8 mouse cellular contexts compared by ENCODE assay signal in genomic region chr17:24886932-24887271, GRCm38 (mm10). TPM values are rescaled to one million over a fixed set of nuclear protein-coding genes. Genes with fewer than 3 reads are reported as not detected.
DNase-seq lines count a peak whose midpoint lies in the region; ATAC-seq lines count a peak whose summit lies in the region.

No protein-coding gene starts in this region.

- ATAC-seq in kidney, embryonic 14.5 days (ENCODE audit: low FRiP score, low TSS enrichment): no peak
- ATAC-seq in hindbrain, embryonic 13.5 days (ENCODE audit: low FRiP score): peak; percentile 62
- peak; percentile 29; the same call in 1 of the 2 replicates for ATAC-seq in midbrain, embryonic 14.5 days (ENCODE audit: low FRiP score, low TSS enrichment)

- H3K27ac ChIP-seq in kidney, embryonic 14.5 days (ENCODE audit: low read depth, low read length): peak overlapping the region; percentile 56
- peak overlapping the region; percentile 75 for H3K27ac ChIP-seq in brown adipose tissue, adult 24 weeks (replicated peaks; ENCODE audit: low read depth, low read length)
- peak overlapping the region; percentile 85 for H3K27ac ChIP-seq in hindbrain, embryonic 13.5 days
- peak overlapping the region; percentile 70 for H3K27ac ChIP-seq in midbrain, embryonic 14.5 days (replicated peaks; ENCODE audit: low read depth, low read length)

- H3K4me2 ChIP-seq in kidney, embryonic 14.5 days (replicated peaks; ENCODE audit: low read depth, low read length): peak overlapping the region; percentile 92
- H3K4me2 ChIP-seq in hindbrain, embryonic 13.5 days: peak overlapping the region; percentile 87
- H3K4me2 ChIP-seq in midbrain, embryonic 14.5 days (ENCODE audit: low read length): peak overlapping the region; percentile 80

- WGBS in kidney, embryonic 14.5 days: 2% methylated on average over 18 of the region's 18 CpGs
- WGBS in hindbrain, embryonic 13.5 days: under 1% methylated on average over 18 of the region's 18 CpGs
- WGBS in midbrain, embryonic 14.5 days: 1% methylated on average over 18 of the region's 18 CpGs

- H3K4me1 ChIP-seq in kidney, embryonic 14.5 days (ENCODE audit: control insufficient read depth, insufficient read depth, low read length): peaks cover 18% of the 10 kb centered on the region
- H3K4me1 ChIP-seq in brown adipose tissue, adult 24 weeks (ENCODE audit: control insufficient read depth, insufficient read depth, insufficient read length, low read length): peaks cover 10% of the 10 kb centered on the region
- H3K4me1 ChIP-seq in hindbrain, embryonic 13.5 days (replicated peaks): peaks cover 39% of the 10 kb centered on the region
- H3K4me1 ChIP-seq in midbrain, embryonic 14.5 days (ENCODE audit: control insufficient read depth, insufficient read depth, low read length): peaks cover 19% of the 10 kb centered on the region

- no peak for DNase-seq in kidney, adult 9 months
- no peak for DNase-seq in midbrain, embryonic 14.5 days
- DNase-seq in right cerebral cortex, adult 18-20 months: no peak
- no peak for DNase-seq in layer of hippocampus, postnatal 36 days
- DNase-seq in retina, postnatal 1 day: no peak

- H3K36me3 ChIP-seq in kidney, embryonic 14.5 days (ENCODE audit: control insufficient read depth, insufficient read depth, low read length): peaks cover 42% of the 10 kb centered on the region
- peaks cover 58% of the 10 kb centered on the region for H3K36me3 ChIP-seq in hindbrain, embryonic 13.5 days
- H3K36me3 ChIP-seq in midbrain, embryonic 14.5 days (ENCODE audit: control insufficient read depth, insufficient read depth, low read length): peaks cover 56% of the 10 kb centered on the region

- no peaks in the 10 kb centered on the region for H3K9me3 ChIP-seq in kidney, embryonic 14.5 days (ENCODE audit: control insufficient read depth, low read length)
- no peaks in the 10 kb centered on the region for H3K9me3 ChIP-seq in hindbrain, embryonic 13.5 days
- no peaks in the 10 kb centered on the region for H3K9me3 ChIP-seq in midbrain, embryonic 14.5 days (ENCODE audit: control insufficient read depth, low read length)

- H3K27me3 ChIP-seq in kidney, embryonic 14.5 days (ENCODE audit: control insufficient read depth, insufficient read depth, low read length): no peaks in the 10 kb centered on the region
- no peaks in the 10 kb centered on the region for H3K27me3 ChIP-seq in hindbrain, embryonic 13.5 days
- H3K27me3 ChIP-seq in midbrain, embryonic 14.5 days (ENCODE audit: control insufficient read depth, insufficient read depth, low read length): no peaks in the 10 kb centered on the region

- H3K9ac ChIP-seq in kidney, embryonic 14.5 days (ENCODE audit: low read depth, low read length): peak overlapping the region; percentile 87
- H3K9ac ChIP-seq in hindbrain, embryonic 13.5 days: peak overlapping the region; percentile 94
- H3K9ac ChIP-seq in midbrain, embryonic 14.5 days (replicated peaks; ENCODE audit: low read length): peak overlapping the region; percentile 80

- H3K4me3 ChIP-seq in kidney, embryonic 14.5 days (ENCODE audit: low read length): peak overlapping the region; percentile 74
- H3K4me3 ChIP-seq in brown adipose tissue, adult 24 weeks (ENCODE audit: insufficient read depth, low read depth, low read length): peak overlapping the region; percentile 70
- peak overlapping the region; percentile 92 for H3K4me3 ChIP-seq in hindbrain, embryonic 13.5 days
- H3K4me3 ChIP-seq in midbrain, embryonic 14.5 days (replicated peaks; ENCODE audit: low read depth, low read length): peak overlapping the region; percentile 88

RNA-seq across cellular contexts. Expression of gene Spsb3, which starts 0.5 kb away (rescaled TPM):
- polyA plus RNA-seq in kidney, embryonic 14.5 days (2014; fragmentation: Nextera tagmentation; extraction: Ambion mirVana): 32.1 and 36.8 TPM in 2 replicates
- polyA plus RNA-seq in brown adipose tissue, adult 24 weeks (2012; ENCODE audit: insufficient read depth, insufficient read length, missing spikeins): 25.6 and 29.9 TPM in 2 replicates
- polyA plus RNA-seq in hindbrain, embryonic 13.5 days (2015; fragmentation: Nextera tagmentation; extraction: Ambion mirVana): 72.8 and 80.0 TPM in 2 replicates
- polyA plus RNA-seq in midbrain, embryonic 14.5 days (2014; fragmentation: Nextera tagmentation; extraction: Ambion mirVana): 77.3 and 93.2 TPM in 2 replicates
- total RNA-seq in layer of hippocampus, postnatal 36 days (2021): 10 to 100 TPM; 39.2 to 42.8 TPM

RNA-seq across cellular contexts. Expression of gene Nubp2, which starts 0.8 kb away (rescaled TPM):
- polyA plus RNA-seq in kidney, embryonic 14.5 days (2014; fragmentation: Nextera tagmentation; extraction: Ambion mirVana): 57.1 and 61.8 TPM in 2 replicates
- 28.7 and 40.4 TPM in 2 replicates for polyA plus RNA-seq in brown adipose tissue, adult 24 weeks (2012; ENCODE audit: insufficient read depth, insufficient read length, missing spikeins)
- polyA plus RNA-seq in hindbrain, embryonic 13.5 days (2015; fragmentation: Nextera tagmentation; extraction: Ambion mirVana): 71.3 and 74.4 TPM in 2 replicates
- 70.4 and 73.3 TPM in 2 replicates for polyA plus RNA-seq in midbrain, embryonic 14.5 days (2014; fragmentation: Nextera tagmentation; extraction: Ambion mirVana)
- total RNA-seq in layer of hippocampus, postnatal 36 days (2021): 10 to 100 TPM; 33.2 to 37.1 TPM

RNA-seq across cellular contexts. Expression of gene Eme2, which starts 8.0 kb away (rescaled TPM):
- 18.2 and 25.2 TPM in 2 replicates for polyA plus RNA-seq in kidney, embryonic 14.5 days (2014; fragmentation: Nextera tagmentation; extraction: Ambion mirVana)
- polyA plus RNA-seq in brown adipose tissue, adult 24 weeks (2012; ENCODE audit: insufficient read depth, insufficient read length, missing spikeins): 5.9 and 6.6 TPM in 2 replicates
- 31.4 and 31.8 TPM in 2 replicates for polyA plus RNA-seq in hindbrain, embryonic 13.5 days (2015; fragmentation: Nextera tagmentation; extraction: Ambion mirVana)
- 21.6 and 26.9 TPM in 2 replicates for polyA plus RNA-seq in midbrain, embryonic 14.5 days (2014; fragmentation: Nextera tagmentation; extraction: Ambion mirVana)
- 10 to 100 TPM; 57.5 to 70.4 TPM for total RNA-seq in layer of hippocampus, postnatal 36 days (2021)

RNA-seq across cellular contexts. Expression of gene Mrps34, which starts 8.0 kb away (rescaled TPM):
- 102 and 111 TPM in 2 replicates for polyA plus RNA-seq in kidney, embryonic 14.5 days (2014; fragmentation: Nextera tagmentation; extraction: Ambion mirVana)
- 91.7 and 105 TPM in 2 replicates for polyA plus RNA-seq in brown adipose tissue, adult 24 weeks (2012; ENCODE audit: insufficient read depth, insufficient read length, missing spikeins)
- polyA plus RNA-seq in hindbrain, embryonic 13.5 days (2015; fragmentation: Nextera tagmentation; extraction: Ambion mirVana): 77.0 and 77.6 TPM in 2 replicates
- polyA plus RNA-seq in midbrain, embryonic 14.5 days (2014; fragmentation: Nextera tagmentation; extraction: Ambion mirVana): 74.7 and 86.7 TPM in 2 replicates
- 10 to 100 TPM; 75.3 to 75.9 TPM for total RNA-seq in layer of hippocampus, postnatal 36 days (2021)

RNA-seq across cellular contexts. Expression of gene Nme3, which starts 9.4 kb away (rescaled TPM):
- 84.6 and 99.5 TPM in 2 replicates for polyA plus RNA-seq in kidney, embryonic 14.5 days (2014; fragmentation: Nextera tagmentation; extraction: Ambion mirVana)
- polyA plus RNA-seq in brown adipose tissue, adult 24 weeks (2012; ENCODE audit: insufficient read depth, insufficient read length, missing spikeins): 26.0 and 28.7 TPM in 2 replicates
- polyA plus RNA-seq in hindbrain, embryonic 13.5 days (2015; fragmentation: Nextera tagmentation; extraction: Ambion mirVana): 78.4 and 82.7 TPM in 2 replicates
- polyA plus RNA-seq in midbrain, embryonic 14.5 days (2014; fragmentation: Nextera tagmentation; extraction: Ambion mirVana): 77.4 and 112 TPM in 2 replicates
- 10 to 100 TPM; 60.0 to 67.5 TPM for total RNA-seq in layer of hippocampus, postnatal 36 days (2021)
